Mouse (Mus musculus) stomach, postnatal 0 days (tissue): ENCODE results near the gene Afap1. TPM values are rescaled to one million over a fixed set of nuclear protein-coding genes. Genes with fewer than 3 reads are reported as not detected.

Experiments
- ATAC-seq: fragments of 200-750 bp; cut with Nextera tagmentation; 2 replicates; pipeline ENCODE4 v1.8.0; 2017; ENCODE audit not compliant: low FRiP score, low TSS enrichment
- DNase-seq: peaks from one replicate; pipeline ENCODE4 v3.0.0-alpha.2; 2016; ENCODE audit warnings: low spot score
- H3K27ac ChIP-seq: fragments of 300-500 bp; sonication (generic); replicated peaks from 2 replicates; pipeline ENCODE4 v1.5.1; 2014; ENCODE audit warnings: mild to moderate bottlenecking, control low read depth
- H3K27me3 ChIP-seq: fragments of 300-500 bp; sonication (generic); 2 replicates; pipeline ENCODE4 v1.6.1; 2014; ENCODE audit warnings: low read length; ENCODE audit not compliant: control insufficient read depth, insufficient read depth
- H3K36me3 ChIP-seq: fragments of 300-500 bp; sonication (generic); 2 replicates; pipeline ENCODE4 v1.6.1; 2014; ENCODE audit warnings: low read length, mixed read lengths; ENCODE audit not compliant: control insufficient read depth, insufficient read depth
- H3K4me1 ChIP-seq: fragments of 300-500 bp; sonication (generic); replicated peaks from 2 replicates; pipeline ENCODE4 v1.6.1; 2014; ENCODE audit warnings: antibody characterized with exemption; ENCODE audit not compliant: control insufficient read depth, insufficient read depth
- H3K4me2 ChIP-seq: fragments of 300-500 bp; sonication (generic); replicated peaks from 2 replicates; pipeline ENCODE4 v1.6.1; 2014; ENCODE audit warnings: low read depth, mild to moderate bottlenecking, control low read depth, moderate library complexity
- H3K4me3 ChIP-seq: fragments of 300-500 bp; sonication (generic); 2 replicates; pipeline ENCODE4 v1.5.1; 2014; ENCODE audit warnings: low read depth, low read length, control low read depth
- H3K9ac ChIP-seq: fragments of 300-500 bp; sonication (generic); 2 replicates; pipeline ENCODE4 v1.6.1; 2014; ENCODE audit warnings: mild to moderate bottlenecking, low read length, control low read depth, mixed read lengths
- H3K9me3 ChIP-seq: fragments of 300-500 bp; sonication (generic); 2 replicates; pipeline ENCODE4 v1.6.1; 2016; ENCODE audit warnings: low read length; ENCODE audit not compliant: control insufficient read depth
- CTCF ChIP-seq: IDR thresholded peaks from 2 replicates; pipeline ENCODE4 v1.5.1; 2016; ENCODE audit warnings: antibody characterized with exemption, low read depth, mild to moderate bottlenecking, moderate library complexity
- EP300 ChIP-seq: optimal IDR thresholded peaks from 2 replicates; pipeline ENCODE3; 2016; ENCODE audit warnings: antibody characterized with exemption
- WGBS: fragments of 180-500 bp; shearing (Covaris S2); extraction: QIAGEN DNeasy Blood & Tissue Kit; methylation state at CpG from one replicate; pipeline ENCODE4 v1.1.7; 2014; 5-methylcytosine and 5-hydroxymethylcytosine counted together
- polyA plus RNA-seq: library from polyadenylated mRNA; unstranded; fragments of >200 nt; fragmentation: Nextera tagmentation; extraction: Ambion mirVana; gene quantifications from 2 replicates; pipeline ENCODE4 v1.2.1, GENCODE M21; 2015

Afap1 gene
- polyA plus RNA-seq, 1 experiment from 2014 or later: 9.3 TPM

- ATAC-seq (0 out of 2 replicates have a peak, but pooled peaks have one; percentile 8), DNase-seq (no peak)
- H3K27me3 ChIP-seq: no peaks in the 10 kb centered on the region
- H3K36me3 ChIP-seq: no peaks in the 10 kb centered on the region
- H3K9me3 ChIP-seq: no peaks in the 10 kb centered on the region
- 85% methylated on average over 10 of the region's 10 CpGs for WGBS
- H3K4me2 ChIP-seq: no peak overlapping the region
- no peak overlapping the region for H3K4me3 ChIP-seq
- TF ChIP-seq EP300 (no peak), CTCF (no peak)
- no peak overlapping the region for H3K27ac ChIP-seq
- no peaks in the 10 kb centered on the region for H3K4me1 ChIP-seq
- no peak overlapping the region for H3K9ac ChIP-seq
Measured at GRCm38 (mm10) chr5:36007649-36008048, 114.5 kb downstream of the Afap1 start.

DNA sequence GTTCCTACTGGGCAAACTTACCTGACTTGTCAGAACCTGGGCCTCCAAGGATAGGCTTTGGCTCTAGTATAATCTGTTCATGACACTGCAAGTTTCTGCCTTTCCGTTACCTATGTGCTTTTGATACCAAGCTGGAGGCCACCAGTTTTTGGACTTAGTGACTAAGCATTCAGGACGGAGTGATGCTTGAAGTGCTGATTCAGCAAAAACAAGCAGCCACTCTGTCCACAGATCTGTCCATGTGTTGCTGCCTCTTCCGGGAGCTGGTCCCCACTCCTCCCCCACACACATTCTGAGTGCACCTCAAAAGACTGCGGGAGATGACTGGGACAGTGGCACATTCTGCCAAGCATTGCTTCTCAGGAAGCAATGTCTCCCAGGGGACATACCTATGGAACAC is 116.3 kb downstream of the Afap1 start:
- DNase-seq (no peak), ATAC-seq (no peak)
- Histone ChIP-seq H3K9ac (no peak overlapping the region), H3K9me3 (no peaks in the 10 kb centered on the region), H3K27ac (no peak overlapping the region), H3K4me2 (no peak overlapping the region), H3K27me3 (no peaks in the 10 kb centered on the region), H3K4me1 (no peaks in the 10 kb centered on the region), H3K4me3 (no peak overlapping the region), H3K36me3 (no peaks in the 10 kb centered on the region)
- TF ChIP-seq EP300 (no peak), CTCF (no peak)
- WGBS: 87% methylated on average over 4 of the region's 4 CpGs

DNA sequence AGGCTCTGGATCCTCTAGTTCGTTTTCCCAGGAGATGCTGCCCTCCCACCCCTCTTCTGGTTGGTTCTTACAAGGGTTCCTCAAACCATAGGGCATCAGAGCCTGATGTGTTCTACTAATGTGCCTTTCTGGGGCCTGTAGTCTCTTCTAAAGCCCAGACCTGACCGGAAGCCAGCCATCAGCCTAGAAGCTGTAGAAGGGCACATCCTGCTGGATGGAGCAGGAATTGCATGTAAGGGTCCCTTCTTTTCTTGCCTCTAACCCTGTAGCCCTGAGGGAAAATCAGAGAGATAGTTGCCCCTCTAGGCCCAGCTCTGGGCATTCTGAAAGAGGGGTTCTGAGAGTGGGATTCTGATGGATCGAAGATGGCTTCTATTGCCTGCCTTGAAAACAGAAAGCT is 125.2 kb downstream of the Afap1 start:
- no peak overlapping the region for H3K27ac ChIP-seq
- TF ChIP-seq CTCF (peak; percentile 57), EP300 (no peak)
- ATAC-seq (no peak), DNase-seq (no peak)
- no peak overlapping the region for H3K4me3 ChIP-seq
- 88% methylated on average over 3 of the region's 3 CpGs for WGBS
- no peaks in the 10 kb centered on the region for H3K27me3 ChIP-seq
- H3K36me3 ChIP-seq: no peaks in the 10 kb centered on the region
- no peaks in the 10 kb centered on the region for H3K4me1 ChIP-seq
- no peak overlapping the region for H3K9ac ChIP-seq
- H3K4me2 ChIP-seq: no peak overlapping the region
- no peaks in the 10 kb centered on the region for H3K9me3 ChIP-seq

DNA sequence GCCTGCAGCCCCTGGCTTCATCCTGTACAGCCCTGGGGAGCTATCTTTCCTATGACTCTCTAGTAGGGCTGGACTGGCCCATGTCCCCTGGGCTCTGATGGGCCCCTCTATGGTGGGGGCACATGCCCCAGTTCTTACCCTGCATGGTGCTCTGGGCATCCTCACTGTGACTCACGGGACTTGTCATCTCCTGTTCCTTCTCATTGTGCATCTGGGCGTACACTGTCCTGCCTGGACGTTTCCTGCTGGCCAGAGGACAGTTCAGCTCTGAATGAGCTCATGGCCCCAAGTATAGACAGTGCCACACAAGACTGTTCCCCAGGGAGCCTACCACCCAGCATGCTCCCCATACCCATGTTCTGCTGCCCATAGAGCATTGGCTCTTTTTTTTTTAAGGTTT is 128.0 kb downstream of the Afap1 start:
- no peaks in the 10 kb centered on the region for H3K36me3 ChIP-seq
- 88% methylated on average over 3 of the region's 3 CpGs for WGBS
- no peak overlapping the region for H3K4me2 ChIP-seq
- no peaks in the 10 kb centered on the region for H3K9me3 ChIP-seq
- TF ChIP-seq CTCF (no peak), EP300 (no peak)
- no peak overlapping the region for H3K9ac ChIP-seq
- no peak for ATAC-seq
- H3K4me3 ChIP-seq: no peak overlapping the region
- no peaks in the 10 kb centered on the region for H3K4me1 ChIP-seq
- no peak overlapping the region for H3K27ac ChIP-seq
- DNase-seq: no peak
- no peaks in the 10 kb centered on the region for H3K27me3 ChIP-seq

GRCm38 (mm10) chr5:36022361-36022760 is 129.2 kb downstream of the Afap1 start:
- 90% methylated on average over 1 of the region's 1 CpGs for whole genome bisulfite sequencing
- DNase-seq (no peak), ATAC-seq (no peak)
- Histone ChIP-seq H3K27ac (no peak overlapping the region), H3K9ac (no peak overlapping the region), H3K4me1 (no peaks in the 10 kb centered on the region), H3K36me3 (no peaks in the 10 kb centered on the region), H3K27me3 (no peaks in the 10 kb centered on the region), H3K4me2 (no peak overlapping the region), H3K9me3 (no peaks in the 10 kb centered on the region), H3K4me3 (no peak overlapping the region)
- no peak for TF ChIP-seq EP300
- TF ChIP-seq CTCF: no peak

- 82% methylated on average over 9 of the region's 9 CpGs for WGBS
- no peak overlapping the region for H3K27ac ChIP-seq
- no peak overlapping the region for H3K4me2 ChIP-seq
- no peaks in the 10 kb centered on the region for H3K27me3 ChIP-seq
- DNase-seq (no peak), ATAC-seq (no peak)
- H3K4me1 ChIP-seq: no peaks in the 10 kb centered on the region
- TF ChIP-seq EP300: no peak
- no peak for TF ChIP-seq CTCF
- H3K9me3 ChIP-seq: no peaks in the 10 kb centered on the region
- H3K9ac ChIP-seq: no peak overlapping the region
- H3K4me3 ChIP-seq: no peak overlapping the region
- H3K36me3 ChIP-seq: no peaks in the 10 kb centered on the region
Measured at GRCm38 (mm10) chr5:36024003-36024685, 131.0 kb downstream of the Afap1 start.
